Mouse (Mus musculus) lung, postnatal 14 days (tissue): ENCODE data around the gene Slc5a11.

ENCODE experiments used
- DNase-seq: peaks from one replicate; pipeline ENCODE4 v3.0.0; 2021

Slc5a11 gene

DNA sequence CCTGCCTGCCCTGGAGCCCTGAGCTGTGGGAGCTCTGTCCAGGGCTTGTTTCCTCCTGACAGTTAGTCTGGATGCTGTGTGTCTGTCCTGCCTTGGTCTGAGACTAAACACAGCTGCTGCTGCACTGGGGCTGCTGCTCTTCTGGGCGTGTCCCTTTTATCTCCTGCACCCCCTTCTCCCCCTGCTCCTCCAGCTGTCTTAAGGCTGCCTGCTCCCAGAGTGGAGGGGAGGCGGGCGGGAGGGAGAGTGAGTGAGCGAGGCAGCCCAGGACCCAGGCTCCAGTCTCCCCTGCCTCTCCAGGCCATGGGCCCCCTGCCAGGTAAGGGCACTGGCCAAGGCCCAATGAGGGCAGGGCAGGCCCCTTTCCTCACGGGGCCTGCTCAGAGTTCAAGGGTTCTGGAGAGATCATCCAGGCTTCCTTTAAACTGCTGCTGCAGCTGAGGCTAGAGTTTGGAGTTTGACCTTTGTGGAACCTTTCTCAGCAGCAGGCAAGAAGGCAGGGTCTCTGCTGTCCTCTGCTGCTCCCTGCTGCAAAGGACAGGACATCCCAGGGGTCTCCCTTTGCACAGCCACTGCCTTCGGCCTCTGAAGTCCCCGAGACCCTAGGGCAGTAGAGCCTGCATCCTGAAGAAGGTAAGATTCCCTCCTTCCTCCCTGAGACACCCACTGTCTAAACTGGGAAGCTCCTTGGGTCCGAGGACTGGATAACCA lies at the start of gene Slc5a11:
TSS of gene Slc5a11 (plus strand) at position 416 of the 711 bp plus-strand sequence.
- DNase-seq = no peak

DNA sequence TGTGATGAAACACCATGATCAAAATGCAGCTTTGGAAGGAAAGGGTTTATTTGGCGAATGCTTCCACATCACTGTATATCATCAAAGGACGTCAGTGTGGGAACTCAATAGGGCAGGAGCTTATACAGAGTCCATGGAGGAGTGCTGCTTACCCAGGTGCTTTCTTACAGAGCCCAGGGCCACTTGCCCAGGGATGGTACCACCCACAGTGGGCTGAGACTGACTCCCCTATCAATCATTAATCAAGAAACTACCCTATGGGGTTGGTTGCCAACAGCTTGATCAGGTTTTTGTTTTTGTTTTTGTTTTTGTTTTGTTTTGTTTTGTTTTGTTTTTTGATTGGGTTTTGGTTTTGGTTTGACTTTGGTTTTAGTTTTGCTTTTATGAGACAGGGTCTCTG lies 47.1 kb upstream of the Slc5a11 start:
- DNase-seq = no peak

DNA sequence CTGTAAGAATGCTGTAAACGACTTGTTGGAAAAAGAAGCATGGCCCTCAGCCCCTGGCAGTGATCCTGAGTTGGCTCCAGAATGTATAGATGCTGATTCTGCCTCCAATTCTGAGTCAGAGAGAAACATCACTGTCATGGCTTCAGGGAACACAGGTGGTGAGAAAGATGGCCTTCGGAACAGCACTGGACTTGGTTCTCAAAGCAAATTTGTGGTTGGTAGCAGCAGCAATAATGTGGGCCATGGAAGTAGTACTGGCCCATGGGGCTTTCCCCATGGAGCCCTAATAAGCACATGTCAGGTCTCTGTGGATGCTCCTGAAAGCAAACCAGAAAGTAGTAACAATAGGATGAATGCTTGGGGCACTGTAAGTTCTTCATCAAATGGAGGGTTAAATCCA lies 45.0 kb upstream of the Slc5a11 start:
- DNase-seq = no peak

DNA sequence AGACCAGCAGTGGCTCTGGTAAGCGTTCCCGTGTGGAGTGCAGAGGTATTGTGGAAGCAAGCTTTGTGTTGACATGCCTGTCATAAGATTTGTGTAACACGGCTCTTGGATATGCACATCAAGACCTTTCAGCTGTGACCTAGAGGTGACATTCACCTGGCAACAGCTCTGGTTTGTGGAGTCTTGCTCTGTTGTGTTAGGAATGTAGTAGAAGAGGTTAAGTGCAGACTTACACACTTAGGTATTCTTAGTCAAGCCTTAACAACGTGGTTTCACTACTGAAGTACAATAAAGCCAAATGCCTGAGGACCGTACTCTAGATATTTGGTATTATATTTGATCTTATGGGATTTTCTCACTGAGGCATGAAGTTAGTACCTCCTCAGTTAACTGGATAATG lies 42.5 kb upstream of the Slc5a11 start:
- DNase-seq = no peak

DNA sequence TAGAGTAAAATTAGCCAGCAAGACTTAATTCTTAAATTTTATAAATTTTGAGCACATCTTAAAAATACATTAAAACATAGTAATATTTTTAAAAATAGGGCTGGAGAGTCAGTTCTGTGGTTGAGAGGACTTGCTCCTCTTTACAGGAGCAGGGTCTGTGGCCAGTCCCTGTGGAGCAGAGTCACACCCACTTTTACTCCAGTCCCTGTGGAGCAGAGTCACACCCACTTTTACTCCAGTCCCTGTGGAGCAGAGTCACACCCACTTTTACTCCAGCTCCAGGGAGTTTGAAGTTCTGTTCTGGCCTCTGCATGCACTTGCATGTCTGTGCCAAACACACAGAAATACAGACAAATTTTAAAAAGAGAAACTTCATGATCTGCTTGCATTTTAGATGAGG lies 37.4 kb upstream of the Slc5a11 start:
- DNase-seq = no peak

DNA sequence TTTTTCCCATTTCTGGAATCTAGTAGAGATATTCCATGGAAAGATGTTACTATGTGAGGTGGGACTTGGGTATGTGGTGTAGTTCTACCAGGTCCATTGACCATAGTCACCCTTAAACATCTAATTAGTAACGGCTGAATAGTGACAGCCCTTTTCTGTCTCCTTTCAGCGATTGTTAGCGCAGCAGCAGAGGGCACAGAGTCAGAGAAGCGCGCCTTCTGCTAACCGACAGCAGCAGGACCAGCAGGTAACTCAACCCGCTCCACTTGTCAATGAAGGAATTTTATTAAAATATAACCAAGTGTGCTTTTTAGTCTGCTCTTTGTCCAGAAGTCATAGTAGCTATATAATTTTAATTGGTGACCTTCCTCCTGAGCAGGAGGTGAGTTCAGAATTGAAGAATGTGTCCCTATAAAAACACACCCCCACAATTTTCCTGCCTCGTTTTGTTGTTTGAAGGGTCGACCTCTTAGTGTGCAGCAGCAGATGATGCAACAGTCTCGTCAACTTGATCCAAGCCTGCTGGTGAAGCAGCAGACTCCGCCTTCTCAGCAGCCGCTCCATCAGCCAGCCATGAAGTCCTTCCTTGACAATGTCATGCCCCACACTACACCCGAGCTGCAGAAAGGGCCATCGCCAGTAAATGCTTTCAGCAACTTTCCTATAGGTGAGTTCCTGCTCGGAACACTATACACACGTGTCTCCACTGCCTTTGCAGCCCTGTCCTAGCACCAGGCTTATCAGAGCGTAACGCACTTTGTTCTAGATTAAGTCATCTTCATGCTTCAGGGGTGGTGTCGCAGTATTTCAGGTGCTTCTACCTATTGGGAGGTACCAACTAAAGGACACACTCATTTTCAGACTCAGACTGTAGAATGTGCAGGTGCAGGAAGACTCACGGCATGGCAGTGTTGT lies 32.5 kb upstream of the Slc5a11 start:
- DNase-seq = peak; percentile 22

DNA sequence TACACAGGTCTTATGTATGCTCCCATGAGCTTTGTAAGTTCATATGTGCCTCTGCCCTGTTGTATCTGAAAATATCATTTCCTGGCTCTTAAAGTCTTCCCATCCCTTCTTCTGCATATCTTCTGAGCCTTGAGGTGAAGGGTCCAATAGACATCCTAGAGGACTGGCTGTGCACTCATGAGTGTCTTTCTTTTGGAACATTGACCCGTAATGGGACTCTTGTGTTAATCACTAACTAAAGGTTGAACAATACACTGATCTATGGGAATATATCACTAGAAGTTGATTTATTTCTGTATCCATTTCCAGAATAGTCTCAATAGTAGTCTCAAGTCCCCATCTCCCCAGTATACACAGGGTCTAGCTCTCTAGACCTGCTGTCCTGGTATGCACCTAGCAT lies 29.7 kb upstream of the Slc5a11 start:
- DNase-seq = no peak

DNA sequence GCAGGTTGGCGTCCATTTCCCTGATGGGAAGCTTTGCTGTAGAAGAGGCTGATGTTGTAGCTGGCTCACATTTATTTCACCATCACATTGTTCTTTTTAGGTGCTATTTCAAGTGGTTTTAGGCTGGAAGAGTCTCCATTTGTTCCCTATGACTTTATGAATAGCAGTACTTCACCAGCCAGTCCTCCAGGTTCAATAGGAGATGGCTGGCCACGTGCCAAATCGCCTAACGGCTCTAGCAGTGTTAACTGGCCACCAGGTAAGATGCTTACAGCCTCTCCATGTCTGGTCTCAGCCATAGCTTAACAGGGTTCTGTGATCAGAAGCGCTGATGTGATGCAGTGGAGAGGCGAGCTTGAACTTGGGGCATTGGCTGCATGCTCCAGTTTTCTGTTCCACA lies 28.1 kb upstream of the Slc5a11 start:
- no peak for DNase-seq

DNA sequence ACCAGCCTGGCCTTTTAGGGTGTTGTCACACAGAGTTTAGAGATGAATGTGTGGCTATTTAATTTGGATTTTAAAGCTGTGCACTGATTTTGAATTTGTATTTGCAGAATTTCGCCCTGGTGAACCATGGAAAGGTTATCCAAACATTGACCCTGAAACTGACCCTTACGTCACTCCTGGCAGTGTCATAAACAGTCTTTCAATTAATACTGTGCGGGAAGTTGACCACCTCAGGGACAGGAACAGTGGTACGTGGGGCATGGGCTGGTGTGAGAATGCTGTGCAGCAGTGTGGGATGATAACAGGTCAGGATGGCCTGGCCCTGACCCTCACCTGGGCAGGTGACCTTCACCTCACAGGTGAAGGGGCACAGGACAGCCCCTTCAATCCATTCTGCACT lies 27.3 kb upstream of the Slc5a11 start:
- DNase-seq = no peak

DNA sequence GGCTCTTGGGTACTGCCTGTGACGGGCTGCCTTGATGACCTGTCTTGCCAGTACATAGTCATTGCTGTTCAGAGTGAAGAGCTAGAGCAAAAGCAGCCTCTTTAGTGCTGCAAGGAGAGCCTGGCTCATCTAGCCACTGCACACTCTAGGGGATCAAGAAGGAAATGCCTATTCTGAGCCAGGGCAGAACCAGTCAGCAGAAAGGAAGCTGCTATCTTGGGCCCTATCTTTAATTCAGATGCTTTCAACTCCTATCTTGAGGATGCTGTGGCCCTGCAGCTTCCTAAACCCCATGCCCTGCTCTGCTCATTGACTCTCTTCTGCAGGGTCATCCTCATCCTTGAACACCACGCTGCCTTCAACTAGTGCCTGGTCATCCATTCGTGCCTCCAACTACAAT lies 26.1 kb upstream of the Slc5a11 start:
- DNase-seq = no peak

DNA sequence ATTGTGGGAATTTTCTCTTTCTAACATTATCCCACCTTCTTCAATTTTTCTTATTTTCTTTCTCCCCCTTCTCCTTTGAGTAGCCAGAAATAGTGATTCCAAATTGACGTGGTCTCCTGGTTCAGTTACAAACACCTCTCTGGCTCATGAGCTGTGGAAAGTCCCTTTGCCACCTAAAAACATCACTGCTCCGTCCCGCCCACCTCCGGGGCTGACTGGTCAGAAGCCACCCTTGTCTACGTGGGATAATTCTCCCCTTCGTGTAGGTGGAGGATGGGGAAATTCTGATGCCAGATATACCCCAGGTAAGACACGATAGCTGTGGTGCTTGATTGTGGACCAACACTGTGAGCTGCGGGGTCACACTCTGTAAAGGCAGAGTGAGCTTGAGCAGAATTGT lies 24.8 kb upstream of the Slc5a11 start:
- no peak for DNase-seq

DNA sequence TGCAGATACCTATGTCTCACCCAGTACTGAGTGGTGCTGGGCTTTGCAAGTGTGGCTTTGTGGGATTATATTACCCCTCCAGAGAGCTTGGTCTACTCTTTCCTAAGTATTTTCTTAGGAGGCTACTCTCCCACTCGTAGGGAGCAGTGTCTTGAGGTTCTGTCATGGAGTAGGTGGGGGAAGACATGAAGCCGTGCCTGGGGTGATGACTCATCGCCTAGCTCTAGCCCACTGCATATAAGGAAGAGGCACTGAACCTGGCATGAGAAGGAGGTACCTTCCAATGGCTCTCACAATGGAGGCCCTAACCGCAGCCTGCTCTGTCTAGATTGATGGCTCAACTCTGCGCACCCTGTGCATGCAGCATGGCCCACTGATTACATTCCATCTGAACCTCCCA lies 22.8 kb upstream of the Slc5a11 start:
- DNase-seq = no peak

DNA sequence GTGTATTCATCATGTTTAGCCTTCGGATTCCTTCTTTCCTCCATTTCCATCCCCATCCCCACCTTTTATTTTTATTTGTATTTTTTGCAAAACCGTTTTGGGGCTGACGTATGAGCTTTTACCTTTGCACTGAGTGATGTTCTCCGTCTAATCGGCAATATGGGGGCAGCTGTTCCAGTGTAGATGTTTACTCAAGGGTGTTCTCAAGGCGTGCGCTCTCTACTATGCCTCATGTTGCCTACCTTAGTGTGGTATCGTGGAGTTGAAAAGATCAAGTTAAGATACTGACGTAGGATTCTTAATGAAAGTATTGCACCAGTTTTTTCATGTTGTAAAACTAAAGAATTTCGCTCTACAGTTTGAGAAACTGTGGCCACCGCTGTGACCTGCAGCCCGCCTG lies 21.4 kb upstream of the Slc5a11 start:
- DNase-seq = no peak

DNA sequence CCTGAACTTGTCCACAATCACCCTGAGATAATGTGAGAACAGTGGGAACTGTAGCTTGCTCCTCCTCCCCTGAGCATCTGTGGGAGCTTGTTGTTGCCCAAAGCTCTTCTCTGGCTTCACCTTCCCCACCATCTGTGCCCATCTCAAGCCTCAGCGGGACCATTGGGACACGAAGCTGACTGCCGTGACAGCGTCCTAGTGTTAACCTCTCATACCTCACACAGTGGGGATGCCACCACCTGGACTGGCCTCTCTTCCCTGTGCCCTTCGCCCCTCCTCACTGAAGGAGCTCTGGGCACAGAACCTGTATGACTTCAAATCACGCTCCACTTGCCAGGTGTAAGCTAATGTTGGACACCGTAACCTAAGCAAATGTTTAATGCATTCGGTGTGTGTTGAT lies 19.9 kb upstream of the Slc5a11 start:
- DNase-seq = no peak

DNA sequence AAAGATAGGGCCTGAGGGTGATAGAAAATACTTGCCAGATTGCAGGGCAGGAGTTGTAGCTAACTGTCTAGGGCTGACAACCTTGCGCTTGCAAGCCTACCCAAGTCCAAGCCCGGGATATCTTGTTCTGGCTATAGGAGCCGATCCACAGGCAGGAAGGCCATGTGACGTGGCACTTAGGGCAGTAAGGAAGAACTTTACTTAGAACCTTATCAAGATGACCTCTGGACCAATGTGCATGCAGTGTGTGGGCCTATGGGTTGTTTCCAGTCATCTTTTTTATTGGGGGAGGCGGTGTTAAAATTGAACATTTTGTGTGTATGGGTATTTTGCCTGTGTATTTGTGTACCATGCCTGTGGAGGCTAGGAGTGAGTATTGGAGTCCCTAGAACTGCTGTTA lies 18.1 kb upstream of the Slc5a11 start:
- no peak for DNase-seq

DNA sequence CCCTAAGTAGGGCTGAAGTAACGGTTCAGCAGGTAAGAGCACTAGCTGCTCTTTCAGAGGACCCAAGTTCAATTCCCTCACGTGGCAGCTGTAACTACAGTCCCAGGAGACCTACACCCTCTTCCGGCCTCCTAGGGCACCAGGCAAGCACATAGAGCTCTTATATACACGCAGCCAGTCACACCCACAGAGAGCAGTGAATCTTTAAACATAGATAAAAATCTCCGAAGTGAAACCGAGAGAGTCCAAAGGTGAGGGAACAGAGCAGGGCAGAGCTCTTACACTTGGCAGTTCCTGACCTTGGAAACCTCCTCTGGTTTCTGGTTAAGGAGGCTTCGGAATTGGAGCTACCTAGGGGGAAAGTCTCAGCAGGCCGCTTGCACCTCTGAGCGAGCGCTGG lies 15.9 kb upstream of the Slc5a11 start:
- DNase-seq = no peak

DNA sequence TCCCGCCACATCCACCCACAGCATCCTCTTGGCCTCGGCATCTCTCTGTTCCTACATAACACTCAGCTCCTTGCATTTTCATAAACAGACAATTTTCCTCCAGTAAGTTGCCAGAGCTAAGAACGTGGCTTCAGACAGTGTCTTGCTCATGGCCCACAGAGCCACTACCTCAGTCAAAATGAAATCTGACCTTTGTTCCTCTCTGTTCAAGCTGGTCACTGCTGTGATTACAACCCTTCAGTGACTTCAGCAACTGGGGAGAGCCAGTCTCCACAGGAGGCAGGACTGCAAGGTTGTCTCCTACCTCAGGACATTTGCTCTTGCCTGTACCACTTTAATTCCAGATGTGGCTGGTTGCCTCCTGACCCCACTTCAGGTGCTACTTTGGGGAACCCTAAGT lies 15.4 kb upstream of the Slc5a11 start:
- no peak for DNase-seq

DNA sequence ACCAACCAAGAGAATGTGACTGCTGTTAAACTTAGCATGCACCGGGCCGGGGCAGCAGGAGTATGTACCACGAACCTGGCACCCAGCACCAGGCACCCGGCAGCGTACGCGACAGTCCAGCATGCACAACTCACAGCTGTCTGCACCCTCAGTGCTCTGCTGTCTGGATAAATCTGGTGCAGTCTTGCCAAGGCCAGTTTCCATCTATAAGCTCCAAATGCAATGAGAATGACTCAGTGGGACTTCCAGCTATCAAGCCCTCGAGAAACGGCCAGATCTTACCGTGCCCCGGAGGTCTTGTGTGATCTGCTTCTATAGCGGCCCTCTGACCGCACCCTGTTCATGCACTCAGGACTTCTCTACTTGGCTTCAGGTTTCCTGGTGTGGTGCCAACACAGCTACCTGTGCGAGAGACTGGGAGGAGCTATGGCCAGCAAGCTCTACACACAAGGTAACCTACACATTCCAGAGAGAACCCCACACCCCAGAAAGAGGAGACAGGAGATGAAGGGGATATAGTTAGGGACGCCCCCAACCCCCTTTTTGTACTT lies 14.8 kb upstream of the Slc5a11 start:
- DNase-seq = peak; percentile 17

DNA sequence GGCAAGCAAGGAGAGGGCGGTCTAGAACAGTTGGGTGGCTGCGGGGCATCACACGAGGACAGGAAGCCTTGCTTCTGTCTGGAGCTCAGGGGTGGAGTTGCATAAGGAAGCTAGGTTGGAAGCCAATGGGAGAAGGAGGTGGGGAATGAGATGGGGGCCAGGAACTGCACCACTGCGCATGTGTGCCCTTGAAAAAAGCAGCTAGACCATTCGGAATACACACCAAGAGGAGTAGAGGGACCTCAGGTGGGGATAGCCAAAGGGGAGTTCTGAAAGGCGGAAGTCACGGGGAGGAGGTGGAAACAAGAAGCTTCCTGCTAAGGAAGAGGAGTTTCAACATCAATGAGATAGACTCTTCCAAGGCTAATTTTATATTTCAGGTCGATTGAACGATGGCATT lies 13.9 kb upstream of the Slc5a11 start:
- DNase-seq = no peak

DNA sequence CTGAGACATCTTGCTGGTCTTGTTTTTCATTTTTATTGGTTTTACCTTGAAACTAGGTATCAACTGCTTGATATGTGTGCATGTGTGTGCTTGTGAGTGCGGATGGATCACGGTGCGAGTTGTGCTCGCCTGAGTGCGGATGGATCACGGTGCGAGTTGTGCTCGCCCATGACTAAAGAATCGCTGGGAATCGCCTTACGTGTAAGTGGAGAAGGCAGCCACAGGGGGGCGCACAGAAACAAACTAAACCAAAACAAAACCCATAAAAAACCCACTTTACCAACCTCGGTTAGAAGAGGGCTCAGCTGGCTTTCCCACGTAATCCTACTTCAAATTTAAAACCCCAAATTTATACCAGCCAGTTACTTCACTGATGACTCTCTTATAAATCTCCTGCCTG lies 9.3 kb upstream of the Slc5a11 start:
- DNase-seq = peak; percentile 62

DNA sequence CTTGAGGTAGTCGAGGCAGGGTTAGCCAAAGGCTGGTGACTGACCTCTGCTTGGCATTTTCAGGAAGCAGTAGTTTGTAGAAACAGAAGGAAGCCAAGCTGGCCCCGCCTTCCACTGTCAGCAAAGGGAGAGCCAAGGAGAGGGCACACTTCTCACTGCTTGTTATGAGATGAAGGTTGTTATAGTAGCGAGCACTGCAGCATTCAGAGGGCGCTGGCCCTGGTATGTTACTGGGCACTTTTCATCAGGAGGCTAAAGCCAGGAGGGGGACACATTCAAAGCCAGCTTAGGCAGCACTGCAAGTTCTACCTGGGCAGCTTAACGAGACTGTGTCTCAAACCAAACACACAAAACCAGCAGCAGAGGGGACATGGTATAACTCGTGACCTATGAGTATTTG lies 7.0 kb upstream of the Slc5a11 start:
- no peak for DNase-seq

DNA sequence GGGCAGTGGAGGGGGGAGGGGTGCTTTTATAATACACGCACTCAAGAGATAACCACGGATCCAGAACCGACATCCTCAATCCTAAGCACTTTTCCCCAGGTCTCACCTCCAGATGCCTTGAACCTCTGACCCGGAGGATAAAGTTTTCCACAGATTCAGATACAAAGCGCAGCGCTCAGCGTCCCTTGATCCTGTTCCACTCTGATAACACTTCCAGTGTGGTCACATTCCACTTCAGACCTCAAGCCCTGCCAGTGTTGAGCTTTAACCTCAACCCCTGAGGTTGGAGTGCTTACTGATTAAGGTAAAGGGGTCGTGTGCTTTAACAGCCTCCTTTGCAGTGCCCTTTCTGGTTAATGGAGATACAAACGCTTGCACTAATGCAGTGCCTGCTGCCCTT lies 4.7 kb upstream of the Slc5a11 start:
- no peak for DNase-seq

DNA sequence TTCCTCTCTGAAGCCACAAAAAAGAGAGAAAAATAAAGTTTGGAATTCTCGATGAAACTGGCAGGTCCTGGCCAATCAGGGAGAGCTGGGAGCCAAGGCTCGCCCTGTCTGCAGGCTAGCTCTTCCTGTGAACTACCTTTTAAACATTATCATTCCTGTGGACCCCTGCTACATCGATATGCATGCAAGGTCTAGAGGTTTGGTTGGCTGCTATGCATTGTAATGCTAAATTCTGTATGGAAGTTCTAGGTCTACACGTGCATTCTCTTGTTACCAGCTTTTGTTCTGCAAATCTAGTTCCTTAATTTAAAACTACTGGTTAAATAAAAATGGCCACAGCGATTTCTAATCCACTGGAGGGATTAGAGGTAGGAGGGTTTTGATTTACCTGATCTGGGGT lies 3.1 kb upstream of the Slc5a11 start:
- DNase-seq = no peak

DNA sequence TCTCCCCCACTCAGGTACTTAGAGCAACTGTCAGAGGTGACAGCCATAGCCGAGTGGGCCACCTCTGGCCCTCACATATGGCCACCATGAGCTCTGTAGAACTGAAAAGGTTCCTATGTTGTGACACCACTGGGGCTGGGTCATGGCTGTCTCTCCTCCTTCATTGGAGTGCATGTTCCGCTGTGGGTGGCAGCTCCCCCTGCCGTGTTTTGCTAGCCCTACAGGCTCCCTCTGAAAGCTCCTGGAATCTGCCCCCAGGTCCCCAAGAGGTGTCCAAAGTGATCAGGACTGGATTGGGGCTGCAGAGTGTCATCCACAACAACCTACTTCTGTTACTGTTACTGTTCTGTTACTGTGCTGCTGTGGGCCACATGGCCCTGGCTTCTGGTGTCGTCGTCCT lies 2.3 kb upstream of the Slc5a11 start:
- no peak for DNase-seq
